Mouse (Mus musculus) embryo, embryonic 11.5 days (tissue): Measurements from ENCODE around the gene Sall2.
A peak's percentile ranks its signal among the peaks of the same experiment; 100 is the strongest.
"Not testable (repeated sequence)": the region's sequence is repeated elsewhere in the genome, so short reads cannot be mapped to it uniquely, and the experiment has no call there.

Source experiments
- DNase-seq: peaks from one replicate; pipeline ENCODE4 v3.0.0-alpha.2; 2012; ENCODE audit warnings: low read depth, low spot score

Gene Sall2

GRCm38 (mm10) chr14:52303517-52303916, 25.0 kb downstream of the Sall2 start:
- not testable (repeated sequence) for DNase-seq

GRCm38 (mm10) chr14:52295558-52296264, 32.9 kb downstream of the Sall2 start:
- DNase-seq = no peak

GRCm38 (mm10) chr14:52284191-52284590, 44.4 kb downstream of the Sall2 start:
- DNase-seq = no peak

- no peak for DNase-seq
Measured at GRCm38 (mm10) chr14:52283629-52284028, 44.9 kb downstream of the Sall2 start.

GRCm38 (mm10) chr14:52279747-52280120, 48.8 kb downstream of the Sall2 start:
- DNase-seq = no peak

GRCm38 (mm10) chr14:52278932-52279746, 49.4 kb downstream of the Sall2 start, which contains the start of the genes Tox4 and Rab2b:
Tox4 (plus strand) TSS chr14:52279146.
Rab2b (minus strand) TSS chr14:52279545.
- DNase-seq = peak; percentile 98

GRCm38 (mm10) chr14:52277210-52277609, 51.4 kb downstream of the Sall2 start:
- DNase-seq = no peak

- DNase-seq = no peak
Measured at GRCm38 (mm10) chr14:52272781-52273180, 55.8 kb downstream of the Sall2 start.
